Mouse (Mus musculus): ENCODE measurements around the gene Gatad1. TPM values are rescaled to one million over a fixed set of nuclear protein-coding genes. Genes with fewer than 3 reads are reported as not detected.
"Not testable (repeated sequence)": the region's sequence is repeated elsewhere in the genome, so short reads cannot be mapped to it uniquely, and the experiment has no call there.

The Gatad1 gene
- total RNA-seq, 2 experiments from 2014 or later, result 95.7 to 187 TPM

DNA sequence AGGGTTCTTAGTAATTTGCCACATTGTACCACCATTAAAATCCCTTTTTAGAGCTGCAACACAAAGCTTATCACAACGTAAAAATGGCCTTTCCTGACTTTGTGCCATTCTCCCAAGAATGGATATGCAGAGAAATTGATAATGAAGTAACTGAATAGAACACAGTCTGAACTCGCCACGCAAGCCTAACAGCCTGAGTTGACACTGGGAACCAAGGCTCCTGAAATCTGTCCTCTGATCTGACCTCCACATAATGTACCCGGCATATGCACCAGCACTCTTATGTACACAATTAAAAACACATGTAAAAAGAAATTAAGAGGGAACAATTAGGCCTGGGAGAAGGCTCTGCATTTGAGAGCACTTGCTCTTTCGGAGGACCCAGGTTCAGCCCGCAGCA, 11.7 kb downstream of the Gatad1 start:
- no peak for ATAC-seq (replicated peaks; ENCODE audit: low FRiP score, low TSS enrichment, poor library complexity, severe bottlenecking)

DNA sequence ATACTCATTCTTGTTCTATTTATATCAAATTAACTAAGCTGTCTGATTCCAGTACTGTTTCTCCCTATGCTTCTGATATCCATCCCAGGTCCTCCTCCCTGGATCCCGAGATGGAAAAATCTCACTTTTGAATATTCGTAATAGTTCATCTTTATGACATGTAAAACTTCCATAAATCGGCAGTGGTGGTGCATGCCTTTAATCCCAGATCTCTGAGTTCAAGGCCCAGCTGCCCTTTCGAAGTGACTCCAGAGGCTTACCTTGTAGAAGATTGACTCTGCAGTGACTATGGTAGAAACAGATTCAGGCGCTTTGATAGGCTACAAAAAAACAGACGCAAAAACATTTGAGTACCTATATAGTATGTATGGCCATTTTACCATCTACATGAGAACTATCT, 12.4 kb downstream of the Gatad1 start:
- no peak for ATAC-seq (replicated peaks; ENCODE audit: low FRiP score, low TSS enrichment, poor library complexity, severe bottlenecking)

DNA sequence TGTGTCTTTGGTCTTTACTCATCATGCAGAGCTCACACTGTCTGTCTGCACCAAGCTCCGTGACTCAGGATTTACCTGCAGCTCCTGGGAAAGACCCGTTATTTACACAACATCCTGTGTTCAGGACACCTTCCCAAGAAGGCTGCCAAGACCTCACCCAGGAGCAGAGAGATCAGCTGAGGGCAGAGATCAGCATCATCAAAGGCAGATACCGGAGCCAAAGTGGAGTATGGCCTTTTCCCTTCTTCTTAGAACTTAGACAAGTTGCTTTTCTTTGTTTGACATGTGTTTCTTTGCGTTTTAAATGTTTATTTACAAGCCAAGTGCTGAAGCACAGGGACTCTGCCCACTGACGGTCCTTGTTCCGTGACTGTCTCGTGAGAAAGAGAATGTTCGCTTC, 21.7 kb downstream of the Gatad1 start:
- no peak for ATAC-seq (replicated peaks; ENCODE audit: low FRiP score, low TSS enrichment, poor library complexity, severe bottlenecking)

DNA sequence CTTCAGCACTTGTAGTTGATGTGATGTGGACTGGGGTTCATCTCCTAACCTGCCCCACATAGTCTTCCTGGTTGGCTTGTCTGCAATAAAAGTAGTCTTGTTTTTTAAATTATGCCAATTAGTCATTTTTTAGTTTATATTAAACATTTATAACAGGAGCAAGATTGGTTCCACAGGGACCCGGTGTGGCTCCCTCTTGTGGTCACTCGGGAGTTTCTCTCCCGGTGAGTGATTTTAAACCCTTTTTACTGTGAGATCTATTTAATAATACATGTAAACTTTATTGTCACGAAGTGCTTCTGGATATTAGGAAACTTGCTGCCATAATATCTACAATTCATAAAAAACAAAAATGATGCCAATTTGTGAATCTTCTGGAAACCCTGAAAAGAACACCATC, 23.0 kb downstream of the Gatad1 start:
- no peak for ATAC-seq (replicated peaks; ENCODE audit: low FRiP score, low TSS enrichment, poor library complexity, severe bottlenecking)

DNA sequence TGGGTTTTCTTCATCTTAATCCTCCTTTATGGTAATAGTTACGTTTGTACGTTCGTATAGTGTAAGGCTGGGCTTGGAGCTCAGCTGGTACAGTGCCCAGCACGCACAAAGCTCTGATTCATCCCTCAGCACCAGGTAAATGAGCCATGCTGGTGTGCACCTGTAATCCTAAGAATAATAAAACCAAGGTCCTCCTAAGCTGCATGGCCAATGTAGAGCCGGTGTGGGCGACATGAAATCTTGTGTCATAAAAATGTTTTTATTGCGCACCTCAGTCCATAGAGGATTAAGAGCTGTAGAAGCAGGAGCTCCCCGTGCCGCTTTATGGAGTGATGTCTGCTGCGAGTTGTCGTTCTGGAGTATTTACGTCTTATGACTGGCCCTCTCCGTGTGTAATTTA, 23.7 kb downstream of the Gatad1 start:
- ATAC-seq (replicated peaks; ENCODE audit: low FRiP score, low TSS enrichment, poor library complexity, severe bottlenecking), result no peak

DNA sequence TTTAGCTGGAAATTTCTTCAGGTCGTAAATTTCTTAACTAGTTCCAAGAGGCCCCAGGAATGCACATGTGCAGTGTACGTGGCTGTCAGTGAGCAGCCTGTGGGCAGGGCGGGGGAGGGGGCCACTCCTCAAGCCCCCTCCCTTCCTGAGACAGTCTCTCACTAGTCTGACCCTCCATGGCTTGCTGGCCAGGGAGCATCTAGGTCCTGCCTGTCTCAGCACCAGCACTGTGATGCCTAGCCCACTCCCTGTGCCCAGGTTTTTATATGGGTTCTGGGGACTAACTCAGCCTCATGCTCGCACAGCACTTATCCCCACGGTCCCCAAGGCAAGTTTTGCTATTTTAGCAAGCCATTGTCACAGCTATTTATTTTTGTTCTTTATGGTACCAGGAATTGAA, 24.7 kb downstream of the Gatad1 start:
- ATAC-seq (replicated peaks; ENCODE audit: low FRiP score, low TSS enrichment, poor library complexity, severe bottlenecking), result 0 out of 2 replicates have a peak, but pooled peaks have one; percentile 41

DNA sequence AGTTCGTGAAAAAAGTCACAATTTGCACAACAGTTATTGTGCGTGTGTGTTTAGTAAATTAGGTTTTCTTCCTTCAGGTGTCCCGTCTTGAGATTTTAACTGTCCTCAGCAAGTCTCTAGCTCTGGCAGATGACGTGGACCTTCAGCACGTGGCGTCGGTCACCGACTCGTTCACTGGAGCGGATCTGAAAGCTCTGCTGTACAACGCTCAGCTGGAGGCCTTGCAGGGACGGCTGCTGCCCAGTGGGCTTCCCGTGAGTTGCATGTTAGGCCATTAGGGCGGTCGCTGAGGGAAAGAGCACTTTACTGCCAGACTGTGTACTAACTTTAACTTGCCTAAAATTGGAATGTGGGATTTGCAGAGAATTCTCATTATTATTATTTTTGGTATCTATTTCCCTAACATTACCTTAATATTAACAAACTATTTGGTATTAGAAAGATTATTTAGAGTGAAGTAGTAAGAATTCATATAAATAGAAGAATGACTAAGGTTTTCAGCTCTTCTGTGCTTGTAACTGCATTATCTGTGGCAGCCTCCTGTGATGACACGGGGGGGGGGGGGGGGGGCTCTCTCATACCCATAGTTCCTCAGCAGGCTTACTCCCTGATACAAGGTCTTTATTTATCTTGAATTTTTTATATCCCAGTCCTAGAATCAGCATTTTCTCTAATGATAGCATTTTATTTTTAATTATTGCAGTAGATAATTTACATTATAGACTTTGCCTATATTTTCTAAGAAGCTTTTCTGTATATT, 25.3 kb downstream of the Gatad1 start:
- peak; percentile 58 for ATAC-seq (replicated peaks; ENCODE audit: low FRiP score, low TSS enrichment, poor library complexity, severe bottlenecking)

DNA sequence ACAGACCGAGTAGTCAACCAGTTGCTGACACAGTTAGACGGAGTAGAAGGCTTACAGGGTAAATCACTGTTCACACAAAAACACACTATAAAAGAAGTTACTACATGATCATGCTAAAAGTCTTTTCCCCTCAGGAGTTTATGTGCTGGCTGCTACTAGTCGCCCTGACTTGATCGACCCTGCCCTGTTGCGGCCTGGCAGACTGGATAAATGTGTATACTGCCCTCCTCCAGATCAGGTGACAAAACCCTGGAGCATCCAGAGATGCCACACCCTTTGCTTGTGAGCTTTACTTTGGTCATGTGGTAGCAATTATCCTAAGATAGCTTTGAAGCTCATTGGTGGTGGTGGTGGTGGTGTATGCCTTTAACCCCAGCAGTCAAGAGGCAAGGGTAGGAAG, 26.9 kb downstream of the Gatad1 start:
- ATAC-seq (replicated peaks; ENCODE audit: low FRiP score, low TSS enrichment, poor library complexity, severe bottlenecking), result no peak

DNA sequence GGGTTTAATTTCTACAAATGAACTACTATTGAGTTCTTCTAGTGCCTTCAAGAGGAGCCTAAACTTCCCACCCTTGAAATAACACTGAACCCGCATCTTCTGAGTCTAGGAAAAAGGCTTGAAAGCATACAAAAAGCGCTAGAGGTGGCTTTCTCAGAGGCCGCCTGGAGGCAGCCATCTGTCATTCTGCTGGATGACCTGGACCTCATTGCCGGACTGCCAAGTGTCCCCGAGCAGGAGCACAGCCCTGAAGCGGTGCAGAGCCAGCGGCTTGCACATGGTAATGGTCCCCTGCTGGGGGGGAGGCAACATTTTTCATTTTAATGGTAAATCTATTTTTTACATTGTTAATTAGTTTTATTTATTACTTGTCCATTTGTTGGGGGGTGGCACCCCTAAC, 36.5 kb downstream of the Gatad1 start:
- ATAC-seq (replicated peaks; ENCODE audit: low FRiP score, low TSS enrichment, poor library complexity, severe bottlenecking), result no peak

DNA sequence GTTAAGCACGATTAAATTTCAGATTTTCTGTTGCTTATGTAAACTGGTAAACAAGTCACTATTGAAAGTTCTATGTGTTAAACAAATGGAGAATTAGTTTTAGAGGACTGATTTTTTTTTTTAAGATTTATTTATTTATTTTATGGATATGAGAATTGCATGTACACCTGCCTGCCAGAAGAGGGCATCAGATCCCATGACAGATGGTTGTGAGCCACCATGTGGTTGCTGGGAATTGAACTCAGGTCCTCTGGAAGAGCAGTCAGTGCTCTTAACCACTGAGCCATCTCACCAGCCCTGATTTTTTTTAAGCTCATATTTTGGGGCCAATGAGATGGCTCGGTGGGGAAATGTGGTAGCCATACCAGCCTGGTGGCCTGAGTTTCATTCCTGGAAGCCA, 45.1 kb downstream of the Gatad1 start:
- ATAC-seq (replicated peaks; ENCODE audit: low FRiP score, low TSS enrichment, poor library complexity, severe bottlenecking), result not testable (repeated sequence)

DNA sequence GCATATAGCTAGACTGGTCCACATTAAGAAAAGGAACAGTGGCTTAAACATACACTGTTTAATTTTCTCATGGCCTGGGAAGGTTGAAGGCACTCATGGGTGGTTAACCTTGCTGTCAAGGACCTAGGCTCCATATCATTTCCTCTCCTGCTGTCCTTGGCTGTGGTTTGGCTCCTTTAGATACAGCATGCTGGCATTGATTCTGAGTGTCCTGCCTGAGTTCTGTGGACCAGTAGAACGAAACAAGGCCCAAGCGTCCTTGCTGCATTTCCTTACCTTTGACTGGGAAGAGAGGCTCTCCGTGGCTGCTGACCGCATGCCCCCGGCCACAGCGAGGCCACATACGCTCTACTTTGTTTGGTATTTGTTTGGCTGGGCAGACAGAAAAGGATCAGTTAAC, 47.7 kb downstream of the Gatad1 start:
- no peak for ATAC-seq (replicated peaks; ENCODE audit: low FRiP score, low TSS enrichment, poor library complexity, severe bottlenecking)

DNA sequence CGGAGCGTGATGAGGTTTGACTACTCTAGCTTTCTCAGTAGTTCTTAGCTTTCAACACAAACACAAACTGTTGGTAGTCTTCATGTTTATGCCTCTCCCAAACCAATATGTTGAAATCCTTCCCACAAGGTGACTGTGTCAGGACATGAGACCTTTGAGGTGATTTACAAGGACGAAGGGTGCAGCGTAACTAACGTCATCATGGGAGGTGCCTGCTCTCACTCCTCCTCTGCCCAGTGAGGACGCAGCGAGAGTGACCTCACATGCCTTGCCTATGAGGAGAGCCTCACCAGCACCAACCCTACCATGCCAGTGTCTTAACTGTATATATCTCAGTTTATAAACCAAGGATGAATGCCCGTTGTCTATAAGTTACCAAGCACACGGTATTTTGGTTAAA, 49.9 kb downstream of the Gatad1 start:
- ATAC-seq (replicated peaks; ENCODE audit: low FRiP score, low TSS enrichment, poor library complexity, severe bottlenecking), result no peak

DNA sequence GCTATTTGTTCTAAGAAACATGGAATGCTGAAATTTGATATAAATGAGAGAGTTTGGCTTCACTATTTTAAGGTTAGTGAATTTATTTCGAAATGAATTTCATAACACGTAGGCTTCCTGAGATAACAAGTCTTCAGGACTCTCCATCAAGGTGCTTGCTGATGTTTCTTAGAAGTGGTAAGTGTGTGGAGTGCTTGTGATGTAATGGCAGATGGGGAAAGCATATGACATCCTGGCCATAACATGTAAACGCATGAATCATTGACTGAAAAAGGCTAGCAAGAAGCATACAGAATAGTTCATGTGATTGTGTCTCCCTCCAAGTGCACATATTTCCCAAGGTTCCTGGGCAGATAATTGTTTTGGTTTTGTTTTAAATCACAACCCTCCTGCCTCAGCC, 56.2 kb downstream of the Gatad1 start:
- no peak for ATAC-seq (replicated peaks; ENCODE audit: low FRiP score, low TSS enrichment, poor library complexity, severe bottlenecking)

DNA sequence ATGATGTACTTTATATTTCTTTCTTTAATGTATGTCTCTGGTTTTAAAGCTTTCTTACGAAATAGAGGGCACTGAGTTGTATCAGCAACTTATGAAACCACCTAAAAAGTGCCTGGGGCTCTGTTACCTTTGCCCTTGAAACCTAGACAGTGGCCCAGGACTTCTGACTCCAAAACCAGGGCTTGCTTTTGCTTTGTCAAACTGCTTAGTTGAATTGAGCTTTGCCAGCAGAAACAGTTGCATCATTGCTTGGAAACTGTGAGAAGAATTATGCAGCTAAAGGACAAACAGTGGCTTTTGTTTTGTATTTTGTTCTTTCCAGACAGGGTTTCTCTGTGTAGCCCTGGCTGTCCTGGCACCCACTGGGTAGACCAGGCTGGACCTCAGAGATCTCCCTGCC, 56.7 kb downstream of the Gatad1 start:
- ATAC-seq (replicated peaks; ENCODE audit: low FRiP score, low TSS enrichment, poor library complexity, severe bottlenecking), result no peak

DNA sequence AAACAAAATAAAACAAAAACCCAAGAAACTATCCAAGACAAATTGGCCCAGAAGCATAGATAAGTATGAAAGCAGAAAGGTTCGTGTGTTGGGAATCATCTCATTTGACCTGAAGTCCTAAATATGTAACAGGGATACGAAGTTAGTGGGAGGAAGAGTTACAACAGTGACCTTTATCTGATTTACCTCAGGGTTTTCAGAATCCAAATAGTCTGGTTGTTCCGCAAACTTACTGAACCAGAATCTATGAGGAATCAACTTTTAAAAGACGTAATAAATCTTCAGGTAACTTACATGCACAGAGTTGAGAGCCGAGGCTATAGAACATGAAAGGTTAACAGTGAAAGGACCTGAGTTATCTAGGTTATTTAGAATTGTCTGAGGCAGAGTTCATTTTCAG, 58.2 kb downstream of the Gatad1 start:
- no peak for ATAC-seq (replicated peaks; ENCODE audit: low FRiP score, low TSS enrichment, poor library complexity, severe bottlenecking)

DNA sequence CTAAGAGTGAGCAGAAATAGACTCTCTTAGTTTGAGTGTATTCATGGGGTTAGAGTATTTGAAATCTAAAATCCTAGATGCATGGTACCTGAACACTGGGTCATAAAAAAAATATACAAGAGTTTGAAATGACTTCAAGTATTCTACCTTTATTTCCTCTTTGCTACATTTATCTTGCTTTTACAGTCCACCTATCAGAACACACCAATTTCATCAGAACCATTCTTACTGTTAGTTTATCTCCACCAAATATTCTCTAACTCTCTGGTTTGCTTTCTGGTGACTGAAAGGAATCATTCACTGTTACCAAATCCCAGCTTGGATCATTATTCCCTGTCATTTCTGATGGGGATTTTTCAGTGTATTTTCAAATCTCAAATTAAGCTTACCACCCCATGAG, 59.8 kb downstream of the Gatad1 start:
- no peak for ATAC-seq (replicated peaks; ENCODE audit: low FRiP score, low TSS enrichment, poor library complexity, severe bottlenecking)

DNA sequence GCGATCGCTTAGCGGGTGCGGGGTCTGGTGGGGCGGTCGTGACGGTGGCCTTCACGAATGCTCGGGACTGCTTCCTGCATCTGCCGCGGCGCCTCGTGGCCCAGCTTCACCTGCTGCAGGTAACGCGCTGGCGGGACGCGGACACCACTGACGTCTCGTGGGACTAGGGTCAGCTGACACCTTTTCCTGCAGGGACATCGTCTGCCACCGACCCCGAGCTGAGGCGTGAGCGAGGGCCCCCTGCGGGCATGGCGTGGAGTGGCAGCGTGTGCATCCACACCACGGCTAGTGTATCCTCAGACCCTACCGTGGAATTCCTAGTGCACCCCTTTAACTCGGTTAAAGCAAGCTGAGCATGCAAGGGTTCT, 60.6 kb downstream of the Gatad1 start, which contains the start of gene Rbm48:
TSS of gene Rbm48 (minus strand) at position 187 of the 368 bp plus-strand sequence.
- peak; percentile 85 for ATAC-seq (replicated peaks; ENCODE audit: low FRiP score, low TSS enrichment, poor library complexity, severe bottlenecking)

DNA sequence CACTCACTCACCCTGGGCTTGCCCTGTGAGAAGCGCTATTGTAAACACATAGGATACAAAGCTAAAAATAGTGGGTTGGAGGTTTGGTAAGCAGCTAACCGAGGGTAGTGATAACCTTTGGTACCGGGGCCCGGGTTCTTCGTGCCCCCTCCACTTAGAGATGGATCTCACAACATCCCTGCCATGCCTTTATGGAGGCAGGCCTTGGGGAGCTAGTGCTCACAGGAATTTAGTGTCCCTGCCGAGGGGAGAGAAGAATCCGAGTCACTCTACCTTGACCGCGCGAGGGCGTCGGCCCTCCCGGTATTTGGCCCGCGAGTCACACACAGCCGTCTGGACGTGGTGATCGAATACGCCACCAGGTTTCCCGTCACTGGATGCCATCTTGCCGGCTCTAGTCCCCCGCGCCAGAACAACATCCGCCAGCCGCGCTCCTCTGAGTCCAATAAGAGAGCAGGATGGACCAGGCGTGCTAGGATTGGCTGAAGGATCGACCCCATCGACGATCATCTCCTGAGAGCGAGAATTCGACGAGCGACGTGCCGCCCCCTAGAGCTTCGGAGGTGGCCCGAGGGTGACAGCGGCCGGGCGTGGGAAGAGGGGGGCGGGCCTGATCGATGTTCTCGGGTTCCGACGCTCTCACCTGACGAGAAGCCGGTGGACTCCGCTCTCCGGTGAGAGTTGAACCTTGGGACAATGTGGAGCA, 61.1 kb downstream of the Gatad1 start, which contains the start of gene Pex1:
TSS of gene Pex1 (plus strand) at position 374 of the 706 bp plus-strand sequence.
- ATAC-seq (replicated peaks; ENCODE audit: low FRiP score, low TSS enrichment, poor library complexity, severe bottlenecking), result peak; percentile 94

All from megakaryocyte-erythroid progenitor cell, adult 5-6 weeks (primary cell).